Mouse (Mus musculus) heart, embryonic 10.5 days (tissue): ENCODE data around the gene Tmub1. TPM values are rescaled to one million over a fixed set of nuclear protein-coding genes. Genes with fewer than 3 reads are reported as not detected.

Experiments used
- polyA plus RNA-seq: library from polyadenylated mRNA; unstranded; fragments of >200 nt; fragmentation: Nextera tagmentation; extraction: Ambion mirVana; gene quantifications from 2 replicates; pipeline ENCODE4 v1.2.1, GENCODE M21; 2016

Gene Tmub1
- polyA plus RNA-seq, 1 experiment from 2014 or later: 22.3 TPM

Other genes with a start within 250 kb of the Tmub1 start
- 28.8 and 32.2 TPM in 2 replicates for gene Kcnh2, start 96.2 kb downstream of the Tmub1 start, polyA plus RNA-seq
- 23.2 and 40.8 TPM in 2 replicates for gene Nos3, start 83.0 kb downstream of the Tmub1 start, polyA plus RNA-seq
- gene Atg9b, start 55.7 kb downstream of the Tmub1 start, polyA plus RNA-seq: 1.2 and 2.3 TPM in 2 replicates
- 62.7 and 81.3 TPM in 2 replicates for gene Abcb8, start 54.2 kb downstream of the Tmub1 start, polyA plus RNA-seq
- 0.11 TPM in 1 of 2 replicates, not detected in the other for gene Asic3, start 34.5 kb downstream of the Tmub1 start, polyA plus RNA-seq
- gene Cdk5, start 24.3 kb downstream of the Tmub1 start, polyA plus RNA-seq: 33.9 and 37.4 TPM in 2 replicates
- gene Slc4a2, start 24.0 kb downstream of the Tmub1 start, polyA plus RNA-seq: 33.2 and 36.0 TPM in 2 replicates
- 156 and 197 TPM in 2 replicates for gene Fastk, start 2.6 kb downstream of the Tmub1 start, polyA plus RNA-seq
- 20.1 and 30.1 TPM in 2 replicates for gene Agap3, start 4.3 kb upstream of the Tmub1 start, polyA plus RNA-seq
- gene Gbx1, start 79.3 kb upstream of the Tmub1 start, polyA plus RNA-seq: 0.06 TPM in 1 of 2 replicates, not detected in the other
- gene Asb10, start 93.1 kb upstream of the Tmub1 start, polyA plus RNA-seq: 1.6 and 3.3 TPM in 2 replicates
- 0.06 and 0.09 TPM in 2 replicates for gene 4931409K22Rik, start 109.0 kb upstream of the Tmub1 start, polyA plus RNA-seq
- gene Abcf2, start 129.6 kb upstream of the Tmub1 start, polyA plus RNA-seq: 107 and 126 TPM in 2 replicates
- 19.1 and 22.8 TPM in 2 replicates for gene Chpf2, start 138.9 kb upstream of the Tmub1 start, polyA plus RNA-seq
- gene Smarcd3, start 176.6 kb upstream of the Tmub1 start, polyA plus RNA-seq: 73.7 and 92.1 TPM in 2 replicates
- gene Nub1, start 237.7 kb upstream of the Tmub1 start, polyA plus RNA-seq: 27.1 and 27.4 TPM in 2 replicates